Mouse (Mus musculus) fibroblast of lung, adult 2 months (primary cell): ENCODE data around the gene Klhl2.

Experiments
- DNase-seq: peaks from one replicate; pipeline ENCODE4 v3.0.0-alpha.2; 2011; ENCODE audit warnings: low read depth

The Klhl2 gene

DNA sequence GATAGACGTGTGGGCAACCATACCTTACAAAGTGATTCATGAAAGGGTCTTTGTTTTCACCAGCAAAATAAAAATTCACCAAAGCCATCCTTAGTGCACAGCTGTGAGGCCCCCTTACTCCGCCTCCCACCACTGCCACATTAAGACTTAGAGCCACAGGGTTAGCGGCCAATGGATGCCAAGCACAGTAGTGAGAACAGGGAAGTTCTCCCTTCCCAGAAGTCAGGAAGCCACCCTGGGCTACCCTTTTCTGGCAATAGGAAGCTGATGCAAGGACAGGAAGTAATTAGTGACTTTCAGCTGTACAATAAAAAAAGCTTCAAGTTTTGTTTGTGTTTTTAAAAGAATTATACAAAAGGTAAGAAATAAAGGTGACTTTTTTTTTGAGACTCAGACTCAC is 18.2 kb downstream of the Klhl2 start:
- DNase-seq = no peak

DNA sequence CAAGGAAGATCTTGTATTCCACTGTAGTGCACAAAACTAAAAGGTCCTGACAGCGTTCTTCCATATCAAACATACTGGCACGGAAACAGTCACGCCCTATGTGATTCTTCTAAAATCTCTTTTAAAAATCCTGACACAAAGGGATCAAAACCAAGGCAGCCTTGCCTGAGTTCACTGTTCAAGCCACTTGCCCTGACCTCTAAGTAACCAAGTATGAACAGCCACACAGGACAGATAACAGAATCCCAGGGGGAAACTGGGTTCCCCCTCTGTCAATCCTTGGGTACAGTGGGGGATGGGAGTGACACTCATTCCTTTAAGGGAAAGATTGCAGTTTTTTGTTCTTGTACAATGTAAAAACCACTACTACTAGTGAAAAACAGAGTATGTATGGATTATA is 19.9 kb downstream of the Klhl2 start:
- DNase-seq = no peak

DNA sequence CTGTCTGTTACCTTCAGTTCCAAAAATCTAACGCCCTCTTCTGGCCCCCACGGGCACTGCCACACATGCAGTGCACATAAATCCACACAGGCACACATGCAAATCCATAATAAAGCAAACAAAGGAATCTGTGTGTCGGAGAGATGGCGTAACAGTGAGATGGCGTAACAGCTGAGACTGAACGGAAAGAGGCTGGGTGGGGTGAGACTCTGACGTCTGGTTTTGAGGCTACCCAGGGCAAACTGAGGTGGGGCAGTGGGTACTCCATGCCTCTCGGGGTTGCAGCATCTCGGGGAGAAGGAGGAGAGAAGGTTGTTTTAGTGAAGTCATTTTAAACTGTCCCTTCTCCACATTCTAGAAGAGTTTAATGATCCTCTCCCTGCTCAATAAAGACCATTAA is 20.4 kb downstream of the Klhl2 start:
- DNase-seq = no peak

DNA sequence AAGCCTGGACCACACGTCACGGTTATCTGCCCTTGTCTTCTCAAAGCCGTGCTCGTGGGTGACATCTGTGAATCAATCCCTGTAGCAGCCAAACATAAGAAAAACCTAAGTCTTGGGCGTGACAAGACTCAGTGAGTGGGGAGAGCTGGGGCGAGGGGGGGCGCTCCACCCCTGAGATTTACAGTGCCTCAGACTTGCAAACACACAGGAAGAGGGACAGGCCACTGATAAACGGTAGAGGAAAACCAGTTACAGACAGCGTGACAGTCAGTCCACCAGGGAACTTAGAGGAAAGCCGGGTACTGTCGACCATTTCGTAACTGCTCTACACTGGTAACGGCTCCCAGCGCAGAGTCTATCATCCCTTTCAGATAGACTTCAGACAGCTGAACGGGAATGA is 21.4 kb downstream of the Klhl2 start:
- no peak for DNase-seq

DNA sequence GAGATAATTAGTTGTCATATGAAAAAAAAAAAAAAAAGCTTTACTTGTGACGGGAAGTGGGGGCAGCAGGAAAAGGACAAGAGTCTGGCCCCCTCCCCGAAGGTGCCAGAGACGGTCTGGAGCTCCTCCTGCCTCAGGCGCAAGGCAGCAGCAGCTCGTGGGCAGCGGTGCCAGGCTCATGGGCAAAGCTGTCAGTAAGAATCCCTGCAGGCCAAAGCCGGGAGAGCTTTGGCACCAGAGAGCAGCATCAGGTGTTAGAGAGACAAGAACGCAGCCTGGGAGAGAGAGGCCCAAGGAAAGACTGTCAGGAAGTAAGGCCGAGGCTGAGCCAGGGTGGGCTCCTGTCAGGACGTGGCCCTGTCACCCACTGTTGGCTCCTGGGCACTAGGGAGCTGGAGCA is 22.5 kb downstream of the Klhl2 start:
- no peak for DNase-seq

DNA sequence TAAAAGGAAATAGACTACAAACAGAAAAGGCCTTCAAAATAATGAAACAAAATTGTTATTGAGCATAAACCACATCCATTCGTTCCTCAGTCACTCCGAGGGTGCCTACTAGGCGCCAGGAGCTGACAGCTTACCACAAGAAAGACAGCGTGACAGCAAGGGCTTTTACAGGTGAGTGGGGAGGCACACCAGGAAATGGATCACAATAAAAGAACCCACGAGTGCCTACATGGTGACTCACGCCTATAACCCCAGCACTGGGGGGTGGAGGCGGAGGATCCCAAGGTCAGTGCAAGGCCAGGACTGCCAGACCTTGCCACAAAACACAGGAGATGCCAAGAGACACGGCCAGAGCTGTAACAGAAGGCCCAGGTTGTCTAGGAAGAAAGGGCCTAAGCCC is 23.4 kb downstream of the Klhl2 start:
- DNase-seq = no peak

DNA sequence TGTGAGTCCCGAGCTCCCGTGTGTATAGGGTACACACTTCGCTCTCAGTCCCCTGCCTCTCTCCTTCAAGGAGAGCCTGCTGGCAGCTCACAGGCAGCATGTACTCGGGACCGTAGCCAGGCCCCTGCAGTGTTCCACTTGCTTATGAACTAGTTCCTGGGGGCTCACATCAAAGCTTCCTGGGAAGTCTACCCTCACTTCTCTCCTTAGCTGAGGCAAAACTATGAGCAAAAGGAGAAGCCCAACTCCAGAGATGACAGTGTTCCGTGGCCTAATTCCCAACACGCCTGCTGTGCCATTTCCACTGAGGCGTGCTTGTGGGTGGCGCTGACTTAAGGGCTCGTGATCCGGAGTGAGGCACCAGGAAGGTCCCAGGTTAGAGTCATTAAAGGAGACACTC is 25.9 kb downstream of the Klhl2 start:
- no peak for DNase-seq

DNA sequence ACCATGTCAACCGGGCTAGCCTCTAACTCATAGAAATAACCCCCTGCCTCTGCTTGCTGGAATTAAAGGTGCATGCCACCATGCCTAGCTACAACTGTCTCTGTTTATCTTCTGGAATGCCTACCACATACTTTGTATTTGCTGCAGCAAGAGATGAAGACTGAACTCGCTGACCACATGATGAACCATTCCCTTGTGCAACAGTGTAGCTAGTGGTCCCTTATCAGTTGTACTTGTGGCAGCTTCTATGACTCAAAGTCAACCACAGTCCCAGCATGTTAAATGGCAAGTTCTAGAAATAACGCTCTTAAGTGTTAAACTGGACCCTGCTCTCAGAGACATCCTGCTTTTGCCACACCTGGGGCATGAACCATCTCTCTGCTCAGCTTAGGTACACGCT is 28.9 kb downstream of the Klhl2 start:
- no peak for DNase-seq

DNA sequence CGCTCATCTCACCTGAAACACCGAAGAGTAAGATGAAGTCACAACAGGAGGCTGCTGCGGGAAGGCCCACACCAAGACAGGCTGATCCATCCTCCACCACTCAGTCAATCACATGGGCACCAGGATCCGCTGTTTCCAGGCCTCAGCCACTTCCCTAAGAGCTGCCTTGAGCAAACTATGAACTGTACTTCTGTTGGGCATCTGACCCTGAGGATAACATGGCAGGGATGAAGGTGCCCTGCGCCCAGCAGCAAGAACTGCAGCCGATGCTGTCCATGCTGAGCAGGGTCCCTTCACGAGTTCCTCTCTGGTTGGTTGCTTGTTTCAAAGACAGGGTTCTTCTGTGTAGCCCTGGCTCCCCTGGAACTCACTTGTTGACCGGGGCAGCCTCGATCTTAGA is 38.0 kb downstream of the Klhl2 start:
- no peak for DNase-seq

DNA sequence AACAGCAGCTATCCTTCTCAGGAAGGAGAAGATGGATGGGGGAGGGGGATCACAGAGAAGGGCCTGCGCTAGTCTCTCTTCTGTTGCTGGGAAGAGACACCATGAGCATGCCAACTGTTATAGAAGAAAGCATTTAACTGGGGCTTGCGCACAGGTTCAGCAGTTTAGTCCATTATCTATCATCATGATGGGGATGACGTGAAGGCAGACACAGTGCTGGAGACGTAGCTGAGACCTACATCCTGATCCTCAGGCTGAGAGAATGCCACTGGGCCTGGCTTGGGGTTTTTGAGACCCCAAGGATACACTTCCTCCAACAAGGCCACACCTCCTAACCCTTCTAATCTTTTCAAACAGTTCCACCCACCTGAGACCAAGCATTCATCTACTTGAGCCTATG is 38.7 kb downstream of the Klhl2 start:
- no peak for DNase-seq

DNA sequence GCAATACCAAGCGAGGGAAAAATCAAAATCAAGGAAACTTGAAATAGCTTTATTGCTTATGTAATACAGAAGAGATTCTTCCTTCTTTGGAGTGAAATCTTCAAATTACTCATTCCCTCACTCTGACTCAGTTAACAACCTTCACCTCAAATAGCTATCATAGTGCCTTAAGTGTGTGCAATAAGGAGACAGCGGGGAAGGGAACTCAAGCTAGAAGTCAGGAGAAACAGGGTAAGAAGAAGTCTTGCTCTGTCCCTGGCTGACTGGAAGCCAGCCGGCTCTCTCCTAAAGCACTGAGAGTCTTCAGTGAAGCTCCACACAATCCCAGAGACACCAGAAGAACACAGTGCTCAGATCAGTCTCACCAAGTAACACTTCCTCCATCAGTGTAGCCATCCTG is 43.3 kb downstream of the Klhl2 start:
- DNase-seq = no peak

DNA sequence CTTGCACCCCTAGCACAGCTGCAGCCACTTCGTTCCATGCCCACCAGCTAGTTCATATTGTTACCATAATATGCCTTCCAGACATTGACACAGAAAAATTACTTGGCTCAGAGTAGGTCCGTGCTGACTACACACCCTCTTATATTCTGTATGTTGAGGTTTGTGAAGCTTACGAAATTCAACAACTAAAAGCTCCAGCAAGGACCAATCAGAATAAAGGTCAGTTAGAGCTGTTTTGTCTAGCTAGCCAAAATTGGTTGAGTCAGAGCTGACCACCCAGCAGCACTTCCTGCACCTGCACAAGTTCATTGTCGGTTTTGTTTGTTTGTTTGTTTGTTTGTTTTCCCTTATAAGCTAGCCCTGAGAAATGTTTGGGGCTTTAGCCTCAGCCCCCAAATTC is 44.8 kb downstream of the Klhl2 start:
- no peak for DNase-seq

DNA sequence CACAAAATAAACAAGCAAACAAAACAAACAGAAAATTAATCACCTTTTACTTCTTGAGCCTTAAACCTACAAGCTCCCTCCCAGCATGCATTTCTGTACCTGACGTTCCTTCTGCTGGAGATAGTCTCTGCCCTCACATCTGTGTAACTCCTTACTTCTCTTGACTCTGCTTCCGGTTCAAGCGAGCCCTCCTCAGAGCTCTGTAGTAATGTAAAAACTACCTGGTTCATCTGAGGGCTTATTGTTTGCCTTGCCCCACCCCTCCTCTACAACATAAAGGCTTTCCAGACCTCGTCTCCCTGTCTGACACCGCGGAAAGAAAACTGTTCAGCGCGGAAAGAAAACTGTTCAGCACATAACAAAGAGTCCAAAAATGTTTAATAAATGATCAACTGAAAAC is 50.5 kb downstream of the Klhl2 start:
- DNase-seq = no peak

DNA sequence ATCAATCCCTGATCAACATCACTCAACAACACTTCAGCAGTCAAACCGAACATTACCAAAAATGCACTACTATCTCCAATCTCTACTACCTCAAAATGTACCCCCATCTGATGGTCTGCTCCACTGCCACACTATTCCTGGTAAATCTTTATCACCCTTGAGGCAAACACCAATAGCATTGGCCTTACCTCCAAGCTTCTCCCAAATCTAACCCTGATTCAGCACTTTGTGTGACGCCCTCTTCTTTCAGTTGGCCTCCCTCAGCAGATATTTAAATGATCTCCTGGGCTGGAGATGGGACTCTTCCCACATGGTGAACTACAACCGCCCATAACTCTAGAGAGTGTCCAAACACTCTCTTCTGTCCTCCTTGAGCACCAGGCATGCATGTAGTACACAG is 51.3 kb downstream of the Klhl2 start:
- no peak for DNase-seq

DNA sequence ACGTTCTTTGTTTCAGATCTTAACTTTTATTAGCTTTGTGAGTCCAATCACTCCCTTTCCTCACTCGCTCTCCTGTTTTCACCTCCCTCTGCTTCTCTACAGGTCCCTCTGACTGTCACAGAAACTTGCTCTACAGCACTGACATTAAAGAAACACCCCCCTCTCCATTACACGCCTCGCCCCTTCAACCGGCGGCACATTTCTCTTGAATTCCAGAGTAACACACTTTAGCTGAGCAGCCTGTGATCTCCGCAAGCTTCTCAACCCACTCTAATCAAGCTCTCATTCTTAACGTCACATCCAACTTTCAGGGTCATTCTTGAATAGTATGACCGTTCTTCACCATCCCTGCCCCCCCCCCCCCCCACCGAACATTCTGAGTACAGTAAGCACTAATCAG is 52.1 kb downstream of the Klhl2 start:
- no peak for DNase-seq

DNA sequence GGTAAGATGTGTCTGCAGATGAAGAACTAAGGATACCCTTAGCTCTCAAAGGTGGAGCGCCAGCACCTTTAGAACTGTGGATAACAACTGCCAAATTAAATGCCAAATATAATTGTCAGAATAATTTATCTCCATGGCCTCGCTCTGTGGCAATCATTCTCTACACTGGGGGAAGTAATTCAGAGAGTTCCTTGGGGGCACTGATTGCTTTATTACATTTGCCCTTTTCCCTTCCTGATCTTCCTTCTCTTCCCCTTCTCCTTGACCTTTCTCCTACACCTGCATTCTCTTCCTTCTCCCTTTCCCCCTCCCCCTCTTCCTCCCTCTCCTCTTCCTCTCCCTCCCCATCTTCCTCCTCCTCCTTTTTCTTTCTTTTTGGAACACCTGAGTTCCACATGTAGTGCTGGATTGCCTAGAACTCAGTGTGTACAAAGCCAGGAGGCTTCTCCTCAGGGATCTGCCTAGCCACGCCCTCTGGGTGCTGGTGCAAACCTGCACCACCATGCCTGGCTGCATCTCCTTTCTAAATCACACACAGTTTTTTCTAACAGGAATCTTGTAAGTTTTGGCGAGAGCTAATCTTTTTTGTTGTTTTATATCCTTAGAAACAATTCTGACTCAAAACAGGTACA is 58.5 kb downstream of the Klhl2 start:
- DNase-seq = no peak

DNA sequence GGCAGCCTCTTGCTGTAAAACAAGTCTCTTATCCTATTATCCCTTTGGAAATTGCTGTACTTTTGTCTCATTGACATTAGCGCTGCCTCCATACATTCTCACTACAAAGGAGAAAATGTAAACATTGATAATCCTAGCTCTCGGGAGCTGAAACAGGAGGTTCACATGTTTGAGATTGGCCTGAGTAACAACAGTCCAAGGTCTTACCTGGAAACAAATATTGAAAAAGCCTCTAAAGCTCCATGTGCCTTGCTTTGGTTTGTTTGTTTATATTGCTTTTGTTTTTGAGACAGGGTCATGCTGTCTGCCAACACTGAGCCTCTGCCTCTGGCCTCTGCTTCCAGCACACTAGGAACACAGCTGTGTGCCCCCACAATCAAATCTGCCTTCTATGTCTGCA is 59.4 kb downstream of the Klhl2 start:
- no peak for DNase-seq

DNA sequence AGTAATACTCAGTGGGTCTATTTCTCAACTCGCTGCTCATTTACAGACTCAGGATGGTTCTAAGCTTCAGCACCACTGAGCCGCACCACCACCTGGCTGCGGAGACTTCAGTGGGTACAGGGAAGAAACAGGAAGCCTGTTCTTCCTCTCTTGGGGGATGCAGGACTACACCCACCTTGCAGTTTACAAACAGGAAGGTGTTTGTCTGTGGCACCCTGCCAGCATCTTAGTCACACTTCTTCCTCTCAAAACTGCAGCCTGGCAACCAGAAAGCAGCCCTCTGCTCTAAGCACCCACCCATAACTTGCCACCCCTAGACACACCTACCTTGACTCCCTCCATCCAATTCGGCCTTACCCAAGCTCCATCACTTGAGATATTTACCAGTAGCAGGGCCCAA is 61.1 kb downstream of the Klhl2 start:
- no peak for DNase-seq

DNA sequence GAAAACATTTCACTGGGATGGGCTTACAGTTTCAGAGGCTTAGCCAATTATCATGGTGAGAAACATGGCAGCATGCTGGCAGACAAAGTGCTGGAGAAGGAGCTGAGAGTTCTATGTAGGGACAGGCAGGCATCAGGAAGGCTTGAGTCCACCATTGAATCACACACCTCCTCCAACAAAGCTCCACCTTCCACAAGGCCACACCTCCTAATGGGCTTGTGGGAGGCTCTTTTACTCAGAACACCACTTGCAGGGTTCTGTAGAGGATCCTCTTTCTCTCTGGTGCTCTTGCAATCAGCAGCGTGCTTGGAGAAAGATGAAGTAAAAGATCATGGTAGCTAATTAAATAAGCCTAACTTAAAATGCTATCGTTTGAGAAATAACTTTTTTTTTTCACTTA is 63.0 kb downstream of the Klhl2 start:
- DNase-seq = no peak

DNA sequence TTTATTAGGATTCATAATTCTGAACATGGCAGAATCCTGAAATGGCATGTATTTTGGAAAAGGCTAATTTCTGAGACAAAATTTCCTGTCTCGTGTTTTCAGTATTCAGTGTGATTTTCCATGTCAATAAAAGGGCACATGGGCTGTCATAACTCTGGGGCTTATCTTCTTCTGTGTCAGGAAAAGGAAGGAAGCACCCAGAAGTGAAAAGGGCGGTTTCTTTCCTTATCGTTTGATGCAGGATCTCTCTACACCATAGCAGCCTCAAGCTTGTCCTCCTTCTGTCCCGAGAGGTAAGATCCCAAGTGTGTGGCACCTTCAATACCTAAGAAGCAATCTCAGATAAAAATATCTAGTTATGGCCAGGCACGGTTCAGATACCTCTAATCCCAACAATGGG is 65.6 kb downstream of the Klhl2 start:
- DNase-seq = no peak

DNA sequence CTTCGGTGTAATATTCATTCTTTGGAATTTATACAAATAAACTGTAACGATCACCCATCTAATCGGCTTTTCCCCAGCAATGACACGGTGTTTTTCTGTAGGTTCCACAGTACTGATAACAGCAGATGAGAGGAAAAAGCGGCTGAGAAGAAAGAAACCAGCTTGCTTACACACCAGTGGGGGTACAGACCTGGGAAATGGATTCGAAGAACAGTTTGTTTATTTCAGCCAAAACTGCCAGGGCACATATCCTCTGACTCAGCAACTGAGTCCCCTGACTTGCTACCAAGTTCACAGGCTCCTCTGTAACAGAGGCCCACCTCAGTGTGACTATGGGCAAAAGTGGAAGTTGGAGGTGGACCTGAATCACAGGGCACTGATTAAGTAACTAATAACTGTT is 67.9 kb downstream of the Klhl2 start:
- no peak for DNase-seq

DNA sequence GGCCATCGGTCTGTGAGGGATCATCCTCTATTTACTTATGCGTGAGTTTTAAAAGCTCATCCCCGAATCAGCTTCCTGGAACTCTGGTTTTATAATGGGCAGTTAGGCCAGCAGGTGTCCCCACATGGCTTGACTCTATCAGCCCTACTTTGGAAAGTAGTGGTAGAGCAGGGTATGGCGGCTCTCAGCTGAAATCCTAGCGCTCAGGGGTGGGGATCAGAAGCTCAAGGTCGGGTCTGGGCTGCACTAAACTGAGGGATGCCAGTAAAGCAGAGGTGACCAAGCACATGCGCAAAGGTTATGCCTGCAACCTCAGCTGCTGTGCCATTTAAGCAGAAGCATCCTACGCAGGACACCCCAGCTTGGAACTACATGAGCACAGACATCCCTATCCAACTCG is 71.9 kb downstream of the Klhl2 start:
- DNase-seq = no peak

DNA sequence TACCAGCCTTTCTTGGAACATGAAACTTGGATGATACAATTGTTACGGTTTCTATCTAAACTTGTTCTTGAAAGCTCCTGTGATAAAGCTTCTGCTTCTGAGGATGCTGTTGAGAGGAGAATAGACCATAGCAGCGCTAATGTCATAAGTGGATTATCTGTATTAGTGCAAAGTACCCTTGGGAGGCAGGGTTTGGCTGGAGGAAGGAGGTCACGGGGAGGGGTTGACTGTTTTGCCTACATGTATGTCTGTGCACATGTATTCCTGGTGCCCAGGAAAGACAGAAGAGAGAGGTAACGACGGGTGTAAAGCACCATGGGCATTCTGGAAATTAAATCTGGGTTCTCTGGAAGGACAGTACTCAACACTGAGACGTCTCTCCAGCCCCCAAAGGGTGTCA is 75.7 kb downstream of the Klhl2 start:
- DNase-seq = no peak

DNA sequence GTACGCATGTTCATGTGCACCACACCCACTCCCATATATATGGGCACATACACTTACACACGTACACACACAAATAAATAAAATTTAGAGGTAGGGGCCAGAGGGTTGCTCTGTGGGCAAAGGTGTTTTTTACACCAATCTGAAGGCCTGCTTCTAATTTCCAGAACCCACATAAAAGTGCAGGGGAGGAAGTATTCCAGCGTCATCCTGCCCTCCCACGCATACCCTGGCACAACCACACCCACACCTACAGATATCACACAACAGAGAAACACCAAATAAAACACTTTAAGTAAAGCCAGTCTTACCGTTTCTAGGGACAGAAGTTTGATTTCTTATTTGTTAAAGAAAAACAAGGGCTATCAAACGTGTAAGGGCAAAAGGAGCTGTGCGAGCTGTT is 79.0 kb downstream of the Klhl2 start:
- DNase-seq = no peak

DNA sequence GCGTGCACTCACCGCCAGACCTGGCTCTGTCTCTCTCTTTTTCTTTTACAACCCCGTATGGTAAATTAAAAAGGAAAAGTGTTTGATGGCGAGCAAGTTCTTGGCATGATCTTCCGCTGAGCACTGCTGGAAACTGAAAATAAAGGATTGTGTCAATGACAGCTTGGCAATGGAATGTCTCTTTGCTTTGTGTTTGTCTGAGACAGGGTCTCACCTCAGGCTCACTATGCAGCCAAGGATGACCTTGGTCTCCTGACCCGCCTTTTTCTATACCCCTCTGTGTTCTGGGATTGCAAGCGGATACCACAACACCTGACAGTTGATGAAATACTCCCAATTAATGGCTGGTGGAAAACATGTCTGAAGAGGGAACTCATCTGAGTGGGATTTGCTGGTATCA is 80.2 kb downstream of the Klhl2 start:
- no peak for DNase-seq
